Mouse (Mus musculus) heart, adult 9 months (tissue): ENCODE data around the gene Npm3.

Experiments
- DNase-seq, 2 experiments: peaks; one replicate each; pipeline ENCODE4 v3.0.0; 2022; ENCODE audit warnings: low spot score in 2 of 2

The Npm3 gene

DNA sequence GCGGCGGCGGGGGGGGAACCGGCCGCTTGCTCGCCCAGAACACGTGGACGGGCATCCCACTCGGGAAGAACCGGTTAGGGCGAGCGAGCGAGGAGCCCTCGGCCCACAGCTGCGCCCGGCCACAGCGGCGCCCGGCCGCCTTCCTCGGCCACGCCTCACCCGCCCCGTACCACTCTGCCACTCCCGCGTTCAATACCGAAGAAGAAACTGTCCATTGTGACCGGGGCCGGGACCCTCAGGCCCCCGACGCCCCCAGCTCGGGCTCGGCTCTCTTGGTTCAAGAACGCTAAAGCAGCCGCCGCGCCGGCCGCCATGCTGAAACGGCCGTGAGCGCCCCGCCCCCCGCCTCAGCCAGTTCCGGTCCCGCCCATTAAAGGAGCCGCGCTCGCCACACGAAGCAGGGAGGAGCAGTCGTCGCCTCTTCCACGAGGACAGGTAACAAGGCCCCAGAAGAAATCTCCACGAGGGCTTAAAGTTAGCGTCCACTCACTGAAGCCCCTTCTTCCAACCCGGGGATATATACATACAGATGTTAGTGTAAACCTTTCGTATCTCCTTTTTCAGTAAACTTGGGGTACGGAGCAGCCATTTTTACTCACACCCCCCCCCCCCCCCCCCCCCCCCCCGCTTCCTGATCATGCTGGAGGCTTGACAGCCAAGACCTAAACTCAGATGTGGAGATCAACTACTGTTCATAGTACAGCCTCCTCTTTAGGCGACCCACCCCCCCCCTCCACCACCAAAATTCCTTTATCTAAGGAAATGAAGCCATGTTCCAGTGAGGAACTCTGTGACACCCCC, at the start of gene Npm3:
Gene Npm3 (minus strand): TSS at position 349 of the 801 bp plus-strand sequence.
- peak; percentile 70 to 77 for DNase-seq

DNA sequence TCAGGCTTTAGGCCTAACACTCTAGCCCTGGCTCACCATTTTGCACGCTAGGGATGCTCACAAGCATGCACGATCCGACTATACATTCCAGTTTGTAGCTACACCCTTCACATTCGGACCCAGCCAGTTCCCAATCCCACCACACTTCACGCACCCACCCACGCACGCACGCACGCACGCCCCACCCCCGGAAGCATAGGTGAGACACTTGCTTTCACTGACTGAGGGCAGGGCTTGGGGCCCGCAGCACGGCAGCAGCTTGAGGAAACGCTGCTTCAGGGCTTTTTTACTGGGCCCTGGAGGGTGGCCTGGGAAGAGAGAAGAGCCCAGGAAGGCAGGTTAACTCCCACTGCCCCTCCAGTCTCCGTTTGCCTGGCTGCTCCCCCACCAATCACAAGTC, 47.5 kb upstream of the Npm3 start:
- DNase-seq = no peak

DNA sequence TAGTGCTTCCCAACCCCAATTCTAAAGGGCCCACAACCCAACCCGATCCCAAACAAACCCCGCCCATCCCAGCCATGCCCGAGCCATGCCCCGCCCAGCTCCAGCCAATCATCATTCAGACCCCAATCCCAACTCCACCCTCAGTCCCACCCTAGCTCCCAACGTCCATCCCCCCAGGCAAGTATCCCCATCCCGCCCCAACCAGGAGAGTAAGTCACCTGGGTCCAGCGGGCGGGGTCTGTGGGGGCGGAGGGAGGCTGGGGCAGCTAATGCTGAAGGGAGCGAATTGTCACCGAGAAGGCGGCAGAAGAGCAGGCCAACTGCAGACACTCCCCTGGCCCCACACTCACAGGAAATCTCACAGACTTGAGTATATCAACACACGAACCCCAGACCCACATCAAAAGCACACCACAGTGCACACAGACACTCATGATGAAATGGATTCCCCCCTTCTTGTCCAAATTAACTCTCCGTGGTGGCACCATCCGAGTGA, 46.7 kb upstream of the Npm3 start:
- DNase-seq = no peak

DNA sequence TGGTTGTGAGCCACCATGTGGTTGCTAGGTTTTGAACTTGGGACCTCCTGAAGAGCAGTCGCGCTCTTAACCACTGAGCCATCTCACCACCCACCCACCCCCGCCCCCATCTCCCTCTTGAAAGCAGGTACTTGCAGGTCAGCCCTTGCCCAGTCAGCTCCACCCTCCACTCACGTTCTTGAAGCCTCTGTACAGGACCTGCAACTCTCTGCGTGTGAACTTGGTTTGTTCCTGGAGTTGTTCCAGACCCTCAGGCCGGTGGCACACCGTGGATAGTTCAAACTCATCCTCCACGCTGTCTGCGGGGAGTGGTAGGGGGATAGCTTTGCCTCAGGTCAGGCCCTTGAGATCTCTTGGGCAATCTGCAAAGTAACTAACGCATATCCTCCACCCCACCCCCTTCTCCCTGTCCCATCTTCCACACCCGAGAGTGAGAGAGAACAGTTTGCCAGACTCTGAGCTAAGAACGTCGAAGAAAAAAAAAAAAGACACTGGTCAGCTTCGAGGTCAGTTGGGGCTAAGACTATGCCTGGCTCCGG, 46.1 kb upstream of the Npm3 start:
- no peak for DNase-seq

DNA sequence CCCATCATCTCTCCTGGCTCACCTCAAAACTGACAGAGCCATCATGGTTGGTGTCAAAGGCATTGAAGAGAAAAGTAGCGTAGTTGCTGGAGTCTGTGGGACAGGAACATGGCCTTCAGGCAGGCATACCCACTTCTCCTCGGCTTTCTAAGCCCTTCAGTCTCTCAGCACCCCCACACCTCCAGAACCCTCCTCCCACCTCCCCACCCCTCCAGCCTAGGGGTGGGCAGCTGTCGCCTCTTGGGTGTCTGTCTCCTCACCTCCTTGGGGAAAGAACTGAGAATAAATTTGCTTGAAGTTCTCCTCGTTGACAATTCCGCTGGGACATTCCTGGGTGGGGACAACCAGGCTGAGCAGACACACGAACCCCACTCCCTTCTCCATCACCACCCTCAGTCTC, 45.3 kb upstream of the Npm3 start:
- no peak for DNase-seq

DNA sequence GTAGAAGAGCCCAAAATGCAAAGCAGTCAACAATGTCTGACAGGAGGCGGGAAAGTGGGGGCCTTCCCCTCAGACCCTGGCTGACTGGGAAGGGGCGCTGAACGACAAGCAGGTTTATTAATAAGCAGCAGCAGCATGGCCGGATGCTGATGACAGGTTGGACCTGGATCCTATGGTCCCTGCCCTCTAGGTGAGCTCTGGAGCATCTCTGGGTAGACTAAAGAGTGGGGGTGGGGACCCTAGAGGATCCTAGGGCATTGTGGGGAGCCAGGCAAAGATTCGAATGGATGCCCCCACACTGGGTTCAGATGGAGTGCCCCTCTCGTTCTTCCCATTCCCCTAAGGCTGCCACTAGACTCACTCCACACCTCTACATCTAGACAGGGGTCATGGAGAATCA, 43.0 kb upstream of the Npm3 start:
- no peak for DNase-seq

DNA sequence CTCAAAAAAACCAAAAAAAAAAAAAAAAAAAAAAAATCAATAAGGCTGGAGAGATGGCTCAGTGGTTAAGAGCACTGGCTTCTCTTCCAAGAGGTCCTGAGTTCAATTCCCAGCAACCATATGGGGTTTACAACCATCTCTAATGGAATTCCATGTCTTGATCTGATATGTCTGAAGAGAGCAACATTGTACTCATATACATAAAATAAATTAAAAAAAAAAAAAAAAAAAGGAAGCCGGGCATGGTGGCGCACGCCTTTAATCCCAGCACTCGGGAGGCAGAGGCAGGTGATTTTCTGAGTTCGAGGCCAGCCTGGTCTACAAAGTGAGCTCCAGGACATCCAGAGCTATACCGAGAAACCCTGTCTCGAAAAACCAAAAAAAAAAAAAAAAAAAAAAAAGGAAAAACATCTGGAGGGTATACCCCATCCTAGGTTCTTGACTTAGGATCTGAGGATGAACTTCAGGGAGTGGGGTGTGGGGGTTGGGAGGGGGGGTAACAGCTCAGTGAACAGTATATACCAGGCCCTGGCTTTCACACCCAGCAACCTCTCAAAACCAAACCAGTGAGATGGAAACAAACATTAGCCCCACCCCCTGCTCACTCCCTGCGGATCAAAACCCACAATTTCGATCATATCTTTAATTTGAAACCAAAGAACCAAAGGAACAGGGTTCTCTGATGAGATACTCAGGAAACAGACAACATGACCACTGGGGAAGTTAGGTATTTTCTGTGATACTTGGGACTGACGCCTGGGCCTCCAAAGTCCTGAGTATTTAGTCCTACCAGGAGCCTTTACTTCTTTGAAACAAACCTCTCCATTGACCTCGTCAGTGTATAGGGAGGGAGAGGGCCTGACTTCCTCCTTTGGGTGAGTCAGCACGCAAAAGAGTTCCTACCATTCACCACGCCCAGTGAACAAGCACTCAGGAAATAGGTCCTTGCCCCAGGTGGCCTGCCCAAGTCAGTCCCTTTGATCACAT, 40.8 kb upstream of the Npm3 start:
- DNase-seq = no peak

DNA sequence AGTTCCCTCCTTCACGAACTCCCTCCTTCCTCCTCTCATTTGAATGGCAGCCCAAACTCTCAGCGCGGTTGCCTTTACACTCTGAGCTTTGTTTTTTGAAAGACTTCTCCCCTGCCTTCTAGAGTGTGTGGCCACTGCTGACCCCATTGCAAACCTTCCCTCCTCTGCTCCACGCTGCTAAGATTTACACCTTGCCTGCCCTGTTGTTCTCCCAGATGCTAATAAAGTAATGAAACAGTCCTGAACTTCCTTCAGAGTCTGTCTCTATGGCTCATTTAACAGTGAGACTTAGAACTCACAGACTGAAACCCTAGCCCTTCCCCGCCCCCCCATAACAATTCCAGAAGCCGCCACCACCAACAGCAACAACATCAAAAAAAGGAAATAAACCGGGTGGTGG, 40.0 kb upstream of the Npm3 start:
- DNase-seq = no peak

DNA sequence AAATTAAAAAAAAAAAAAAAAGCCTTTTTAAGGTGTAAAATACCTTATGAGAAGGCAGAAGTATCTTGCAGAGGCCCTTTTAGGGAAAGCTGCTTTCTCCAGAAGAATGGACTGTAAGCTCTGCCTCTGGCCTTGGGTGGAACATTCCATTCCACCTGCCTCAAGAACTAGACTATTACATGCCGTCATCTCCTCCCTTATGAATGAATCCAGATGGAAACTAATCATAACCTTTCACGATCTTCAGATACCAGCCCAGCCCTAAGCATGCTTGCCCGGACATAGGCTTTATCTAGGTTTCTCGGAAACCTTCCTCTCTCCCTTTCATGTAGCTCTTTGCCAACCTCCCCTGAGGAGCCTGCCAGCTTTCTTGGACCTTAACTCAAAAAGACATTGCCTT, 38.9 kb upstream of the Npm3 start:
- no peak for DNase-seq

DNA sequence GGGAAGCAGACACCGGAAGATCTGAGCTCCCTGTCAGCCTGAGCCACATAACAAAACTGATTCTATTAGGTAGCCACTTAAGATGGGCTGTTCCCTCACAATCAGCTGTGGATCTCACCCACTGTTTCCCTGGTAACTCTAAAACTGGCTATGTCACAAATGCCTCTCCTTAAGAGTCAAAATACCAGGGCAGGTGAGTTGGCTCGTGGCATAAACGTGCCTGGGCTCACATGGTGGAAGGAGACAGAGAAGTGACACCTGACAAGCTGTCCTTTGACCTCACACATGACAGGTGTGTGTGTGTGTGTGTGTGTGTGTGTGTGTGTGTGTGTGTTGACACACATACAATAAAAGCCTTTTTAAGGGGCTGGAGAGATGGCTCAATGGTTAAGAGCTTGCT, 38.1 kb upstream of the Npm3 start:
- DNase-seq = no peak

DNA sequence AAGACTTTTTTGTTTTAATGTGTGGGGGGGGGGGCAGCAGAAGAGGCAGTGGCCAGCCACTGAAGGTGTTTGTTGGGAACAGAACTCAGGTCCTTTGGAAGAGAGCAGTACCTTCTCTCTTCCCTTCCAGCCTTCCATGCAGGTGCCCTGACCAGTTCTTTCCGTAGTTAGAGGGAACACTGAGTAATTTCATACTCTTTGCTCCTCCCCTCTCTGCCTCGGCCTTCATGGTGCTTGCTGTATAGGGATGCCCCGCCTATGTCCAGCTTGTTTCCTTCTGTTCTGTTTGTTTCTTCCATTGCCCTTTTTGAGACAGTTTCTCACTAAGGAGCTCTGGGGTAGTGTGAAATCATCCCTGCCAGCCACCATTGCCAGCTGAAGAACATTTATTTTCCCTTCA, 36.1 kb upstream of the Npm3 start:
- DNase-seq = no peak

DNA sequence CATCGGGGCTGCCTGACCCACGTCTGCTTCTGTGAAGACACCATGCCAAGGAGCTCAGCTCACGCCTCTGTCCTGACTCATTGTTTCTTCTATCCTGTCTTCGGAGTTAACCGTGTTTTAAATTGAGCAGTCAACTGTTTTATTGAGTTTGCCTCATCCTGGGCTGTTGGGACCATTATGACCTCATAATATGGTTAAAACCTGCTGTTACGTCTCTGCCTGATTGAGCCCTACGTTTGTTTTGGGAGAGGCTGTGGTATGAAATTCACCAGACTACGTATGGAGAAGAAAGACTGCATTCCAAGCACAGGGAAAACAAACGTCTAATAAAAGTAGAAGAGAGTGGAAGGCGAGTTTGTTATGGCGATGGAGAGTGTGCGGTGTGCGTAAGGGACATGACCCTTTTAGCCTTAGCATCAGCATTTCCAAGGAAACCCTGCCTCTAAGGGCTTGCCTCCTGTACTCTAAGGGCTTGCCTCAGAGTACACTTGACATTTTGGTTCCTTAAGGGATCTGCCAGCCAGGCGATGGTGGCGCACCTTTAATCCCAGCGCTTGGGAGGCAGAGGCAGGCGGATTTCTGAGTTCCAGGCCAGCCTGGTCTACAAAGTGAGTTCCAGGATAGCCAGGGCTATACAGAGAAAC, 34.7 kb upstream of the Npm3 start:
- no peak for DNase-seq

DNA sequence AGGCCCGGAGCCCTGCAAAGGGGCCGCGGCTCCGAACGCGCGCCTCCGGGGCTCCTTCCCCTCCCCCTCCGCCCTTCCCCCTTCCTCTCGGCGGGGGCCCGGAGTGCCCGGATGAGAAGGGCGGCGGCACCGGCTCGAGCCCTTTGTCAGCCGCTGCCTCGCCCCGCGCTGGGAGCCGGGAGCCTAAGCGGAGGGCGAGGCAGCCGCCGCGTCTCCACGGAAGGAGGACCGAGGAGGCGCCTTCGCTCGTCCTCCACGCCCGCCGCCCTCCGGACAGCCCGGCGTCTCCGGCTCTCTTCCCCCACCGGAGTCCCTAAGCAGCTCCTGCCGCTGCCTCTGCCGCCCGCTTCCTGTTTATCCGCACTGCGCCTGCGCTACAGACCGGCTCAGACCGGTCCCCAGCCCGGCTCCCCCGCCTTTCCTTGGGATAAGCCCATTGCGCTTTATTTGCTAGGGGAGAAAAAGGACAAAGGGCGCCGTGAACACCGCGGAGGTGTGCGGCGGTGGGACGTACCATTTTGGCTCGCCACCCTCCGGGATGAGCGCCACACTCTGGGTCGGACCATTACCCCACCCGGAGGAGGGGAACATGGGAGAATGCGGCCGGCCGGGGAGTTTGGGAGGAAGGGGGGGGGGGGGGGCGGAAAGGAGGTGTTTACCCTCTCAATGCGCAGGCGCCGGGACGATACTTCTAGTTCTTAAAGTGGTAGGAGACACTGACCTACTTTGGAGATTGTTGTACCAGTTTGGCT, 34.0 kb upstream of the Npm3 start, which contains the start of gene Mgea5:
Gene Mgea5 (minus strand): TSS at position 657 of the 752 bp plus-strand sequence.
- DNase-seq = peak; percentile 99

DNA sequence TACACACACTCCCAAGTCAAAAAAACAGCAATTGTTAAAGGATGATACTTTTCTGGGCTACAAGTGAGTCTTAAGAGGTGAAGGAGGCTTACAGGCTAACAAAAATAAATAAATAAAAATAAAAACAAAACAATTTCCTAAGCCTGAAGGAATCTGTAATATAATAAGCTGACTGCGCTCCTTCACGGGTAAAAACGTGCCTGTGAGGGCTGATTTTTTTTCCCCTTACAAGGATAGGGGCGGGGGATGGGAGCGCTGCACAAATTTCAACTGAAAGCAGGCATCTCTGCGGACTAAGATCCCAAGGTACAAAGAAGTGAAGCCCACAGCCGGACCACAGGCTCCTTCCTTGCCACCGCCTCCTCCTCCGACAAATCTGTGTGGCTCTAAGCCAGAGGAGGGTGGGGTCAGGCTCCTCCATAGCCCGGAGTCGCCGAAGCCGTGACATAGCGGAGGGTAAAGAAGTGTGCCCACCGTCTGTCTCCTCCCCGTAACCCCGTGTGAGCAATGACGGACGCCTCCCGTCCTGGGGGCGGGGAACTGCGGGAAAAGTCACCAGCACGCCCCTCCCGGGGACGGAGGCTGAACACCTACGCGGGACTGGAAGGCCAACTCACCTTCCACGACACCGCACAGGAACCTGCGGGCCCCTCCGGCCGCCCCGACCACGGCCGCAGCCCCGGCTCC, 33.1 kb upstream of the Npm3 start:
- peak; percentile 68 to 70 for DNase-seq

DNA sequence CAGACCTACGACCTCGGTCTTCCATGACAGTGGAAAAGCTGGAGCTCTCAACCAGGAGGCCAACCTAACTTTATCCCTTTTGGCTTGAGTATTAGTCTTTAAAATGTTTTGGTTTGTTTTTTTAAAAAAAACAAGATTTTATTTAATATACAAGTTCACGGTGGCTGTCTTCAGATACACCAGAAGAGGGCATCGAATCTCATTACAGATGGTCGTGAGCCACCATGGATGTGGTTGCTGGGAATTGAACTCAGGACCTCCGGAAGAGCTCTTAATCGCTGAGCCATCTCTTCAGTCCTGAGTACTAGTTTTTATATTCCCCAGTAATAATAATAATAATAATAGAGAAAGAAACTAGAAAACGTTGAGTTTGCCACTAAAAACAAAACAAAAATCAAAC, 32.3 kb upstream of the Npm3 start:
- DNase-seq = no peak

DNA sequence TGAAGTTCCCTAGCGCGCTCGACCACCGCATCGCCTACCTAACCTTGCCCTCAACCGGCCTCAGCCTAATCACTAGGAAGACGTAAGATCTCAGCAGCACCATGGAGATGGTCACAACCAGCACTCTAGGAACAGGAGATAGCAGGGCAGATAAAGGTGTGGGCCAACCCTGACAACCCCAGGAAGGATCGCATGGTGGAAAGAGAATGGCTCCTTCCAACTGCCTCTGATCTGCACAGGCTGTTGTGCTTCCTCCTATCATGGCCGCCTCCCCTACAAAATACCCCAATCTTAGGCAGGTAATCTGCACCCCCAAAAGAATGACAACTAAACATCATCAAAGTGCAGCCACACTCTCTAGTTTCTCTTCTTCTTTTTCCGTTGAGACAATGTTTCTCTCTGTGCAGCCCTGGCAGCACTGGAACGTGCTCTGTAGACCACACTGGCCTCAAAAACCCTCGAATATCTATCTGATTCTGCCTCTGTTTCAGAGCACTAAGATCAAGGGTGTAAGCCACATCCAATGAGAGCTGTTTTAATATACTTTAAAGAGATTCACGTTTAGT, 31.0 kb upstream of the Npm3 start:
- no peak for DNase-seq

DNA sequence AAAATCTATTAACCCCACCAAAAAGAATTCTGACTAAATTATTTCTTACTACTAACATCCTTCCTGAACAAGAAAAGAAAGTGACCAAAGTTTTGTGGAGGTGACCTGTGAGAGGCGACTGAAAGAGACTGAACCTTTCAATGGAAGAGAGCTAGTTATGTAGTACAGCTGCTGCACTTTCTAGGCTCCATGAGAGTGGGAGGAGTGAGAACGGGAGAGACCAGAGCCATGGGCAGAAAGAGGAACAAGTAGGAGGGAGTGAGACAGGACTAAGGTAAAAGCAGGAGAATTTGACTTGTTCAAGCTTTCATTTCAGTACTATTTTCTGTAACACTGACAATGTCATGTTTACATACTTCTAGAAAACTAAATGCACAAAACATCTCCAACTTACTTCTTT, 26.1 kb upstream of the Npm3 start:
- no peak for DNase-seq

DNA sequence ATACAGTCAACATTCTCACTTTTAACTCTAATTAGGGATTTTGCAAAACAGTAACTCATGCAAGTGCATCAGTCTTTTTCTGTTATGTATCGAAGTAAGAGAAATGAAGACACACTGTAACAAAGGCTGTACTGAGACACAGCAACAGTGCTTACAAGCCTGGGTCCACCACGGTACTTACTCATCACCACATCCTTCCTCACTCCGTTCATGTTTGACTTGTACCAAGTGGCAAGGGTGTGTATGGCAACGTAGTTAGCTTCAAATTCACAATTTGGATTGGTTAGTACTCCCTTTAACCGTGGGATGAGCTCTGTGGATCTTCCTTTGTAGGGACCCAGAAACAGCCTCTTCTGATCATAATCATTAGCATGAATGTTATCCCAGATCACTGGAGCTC, 22.1 kb upstream of the Npm3 start:
- DNase-seq = no peak

DNA sequence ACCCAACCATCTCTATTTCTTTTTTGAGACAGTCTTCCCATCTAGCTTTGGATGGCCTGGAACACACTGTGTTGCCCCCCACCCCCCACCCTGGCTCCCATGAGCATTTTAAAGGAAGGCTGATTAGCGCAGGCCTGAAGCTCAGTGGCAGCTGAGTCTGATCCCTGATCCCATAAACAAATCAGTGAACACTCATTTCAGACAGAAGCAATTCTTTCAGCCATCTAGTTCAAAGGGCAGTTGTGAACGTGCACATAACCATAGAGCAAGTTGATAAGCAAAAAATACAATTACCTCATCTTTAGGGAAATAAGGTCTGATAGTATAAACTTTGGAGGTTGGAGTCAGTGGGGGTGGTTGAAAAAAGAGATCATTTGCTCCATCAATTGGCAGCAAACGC, 11.4 kb upstream of the Npm3 start:
- no peak for DNase-seq

DNA sequence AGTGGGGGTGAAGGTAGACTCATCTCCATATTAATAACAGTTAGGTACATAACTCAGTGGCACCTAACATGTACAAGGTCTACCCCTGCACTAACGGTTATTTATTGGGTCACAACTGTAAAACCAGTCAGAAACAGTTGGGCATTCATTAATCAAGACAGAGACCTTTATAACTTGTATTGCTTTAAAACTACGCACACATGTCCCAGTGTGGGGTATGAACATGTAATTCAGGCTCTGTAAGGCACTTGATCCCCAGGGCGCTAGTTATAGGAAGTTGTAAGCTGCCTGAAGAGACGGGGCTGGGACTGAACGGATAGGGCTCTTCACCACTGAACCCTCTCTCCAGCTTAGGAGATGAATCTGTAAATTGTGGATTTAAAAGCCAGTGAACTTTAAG, 9.3 kb upstream of the Npm3 start:
- DNase-seq = no peak
